Mouse (Mus musculus) frontal cortex, postnatal 25 days (tissue): ENCODE measurements at regions not wholly inside any gene's neighbourhood (a gene's known extent, or its start where the extent isn't known, plus 50 kb on each side); places are given as distances from the start of the nearest gene placed in this dataset.

ENCODE experiments used
- DNase-seq, 2 experiments: peaks; one replicate each; pipeline ENCODE4 v3.0.0; 2022; ENCODE audit warnings: low spot score in 2 of 2

- DNase-seq, result no peak
These were observed 192.9 kb upstream of the 4930412O13Rik start for GRCm38 (mm10) chr2:9688176-9688575.

GRCm38 (mm10) chr2:9689518-9689917 is 191.5 kb upstream of the 4930412O13Rik start:
- DNase-seq, result no peak

- no peak for DNase-seq
These were observed 189.5 kb upstream of the 4930412O13Rik start for GRCm38 (mm10) chr2:9691506-9691905.

- no peak for DNase-seq
These were observed 189.1 kb upstream of the 4930412O13Rik start for GRCm38 (mm10) chr2:9691906-9692305.

GRCm38 (mm10) chr2:9693351-9693750 is 187.7 kb upstream of the 4930412O13Rik start:
- DNase-seq, result no peak

- no peak for DNase-seq
These were observed 186.9 kb upstream of the 4930412O13Rik start for GRCm38 (mm10) chr2:9694178-9694577.

GRCm38 (mm10) chr2:9697591-9698345 is 183.3 kb upstream of the 4930412O13Rik start:
- DNase-seq, result no peak

GRCm38 (mm10) chr2:9704266-9704665 is 176.8 kb upstream of the 4930412O13Rik start:
- no peak for DNase-seq

- DNase-seq, result no peak
These were observed 171.6 kb upstream of the 4930412O13Rik start for GRCm38 (mm10) chr2:9709466-9709865.

GRCm38 (mm10) chr2:9717904-9718303 is 163.1 kb upstream of the 4930412O13Rik start:
- DNase-seq, result no peak

GRCm38 (mm10) chr2:9733243-9733642 is 147.8 kb upstream of the 4930412O13Rik start:
- no peak for DNase-seq

GRCm38 (mm10) chr2:9744181-9744580 is 136.9 kb upstream of the 4930412O13Rik start:
- no peak for DNase-seq

GRCm38 (mm10) chr2:9749829-9750788 is 130.9 kb upstream of the 4930412O13Rik start:
- DNase-seq, result no peak

GRCm38 (mm10) chr2:9753691-9754090 is 127.4 kb upstream of the 4930412O13Rik start:
- no peak for DNase-seq

- no peak for DNase-seq
These were observed 126.9 kb upstream of the 4930412O13Rik start for GRCm38 (mm10) chr2:9754153-9754552.

- DNase-seq, result no peak
These were observed 123.2 kb upstream of the 4930412O13Rik start for GRCm38 (mm10) chr2:9757770-9758420.

- DNase-seq, result no peak
These were observed 122.1 kb upstream of the 4930412O13Rik start for GRCm38 (mm10) chr2:9758983-9759382.

GRCm38 (mm10) chr2:9759389-9760104 is 121.5 kb upstream of the 4930412O13Rik start:
- no peak for DNase-seq

GRCm38 (mm10) chr2:9780159-9780558 is 100.9 kb upstream of the 4930412O13Rik start:
- no peak for DNase-seq

- no peak for DNase-seq
These were observed 98.4 kb upstream of the 4930412O13Rik start for GRCm38 (mm10) chr2:9782698-9783097.

- DNase-seq, result no peak
These were observed 89.1 kb upstream of the 4930412O13Rik start for GRCm38 (mm10) chr2:9791970-9792369.
